Mouse (Mus musculus) neural tube, embryonic 15.5 days (tissue): ENCODE measurements around the gene Gm26727. TPM values are rescaled to one million over a fixed set of nuclear protein-coding genes. Genes with fewer than 3 reads are reported as not detected.
"Not testable (repeated sequence)": the region's sequence is repeated elsewhere in the genome, so short reads cannot be mapped to it uniquely, and the experiment has no call there.

Experiments used
- ATAC-seq: fragments of 200-750 bp; cut with Nextera tagmentation; 2 replicates; pipeline ENCODE4 v1.8.0; 2017; ENCODE audit warnings: mild to moderate bottlenecking, moderate TSS enrichment, moderate library complexity; ENCODE audit not compliant: low FRiP score
- H3K27ac ChIP-seq: fragments of 300-500 bp; sonication (generic); replicated peaks from 2 replicates; pipeline ENCODE4 v1.5.1; 2015; ENCODE audit warnings: mild to moderate bottlenecking, inconsistent platforms
- H3K27me3 ChIP-seq: fragments of 300-500 bp; sonication (generic); replicated peaks from 2 replicates; pipeline ENCODE4 v1.6.1; 2015; ENCODE audit warnings: inconsistent platforms
- H3K36me3 ChIP-seq: fragments of 300-500 bp; sonication (generic); 2 replicates; pipeline ENCODE4 v1.6.1; 2015; ENCODE audit warnings: inconsistent platforms
- H3K4me1 ChIP-seq: fragments of 300-500 bp; sonication (generic); 2 replicates; pipeline ENCODE4 v1.6.1; 2015; ENCODE audit warnings: inconsistent platforms
- H3K4me2 ChIP-seq: fragments of 300-500 bp; sonication (generic); 2 replicates; pipeline ENCODE4 v1.6.1; 2015; ENCODE audit warnings: inconsistent platforms, mild to moderate bottlenecking, moderate library complexity
- H3K4me3 ChIP-seq: fragments of 300-500 bp; sonication (generic); replicated peaks from 2 replicates; pipeline ENCODE4 v1.5.1; 2015; ENCODE audit warnings: mild to moderate bottlenecking, inconsistent platforms
- H3K9ac ChIP-seq: fragments of 300-500 bp; sonication (generic); replicated peaks from 2 replicates; pipeline ENCODE4 v1.6.1; 2015; ENCODE audit warnings: mild to moderate bottlenecking, inconsistent platforms
- H3K9me3 ChIP-seq: fragments of 300-500 bp; sonication (generic); replicated peaks from 2 replicates; pipeline ENCODE4 v1.6.1; 2016; ENCODE audit warnings: inconsistent platforms
- WGBS: fragments of 180-500 bp; shearing (Covaris S2); methylation state at CpG from one replicate; pipeline ENCODE4 v1.1.7; 2015; ENCODE audit warnings: mixed read lengths; 5-methylcytosine and 5-hydroxymethylcytosine counted together
- polyA plus RNA-seq: library from polyadenylated mRNA; unstranded; fragments of >200 nt; fragmentation: Nextera tagmentation; extraction: Ambion mirVana; gene quantifications from 2 replicates; pipeline ENCODE4 v1.2.1, GENCODE M21; 2015

Gm26727 gene
- polyA plus RNA-seq, result not detected in 2 replicates

DNA sequence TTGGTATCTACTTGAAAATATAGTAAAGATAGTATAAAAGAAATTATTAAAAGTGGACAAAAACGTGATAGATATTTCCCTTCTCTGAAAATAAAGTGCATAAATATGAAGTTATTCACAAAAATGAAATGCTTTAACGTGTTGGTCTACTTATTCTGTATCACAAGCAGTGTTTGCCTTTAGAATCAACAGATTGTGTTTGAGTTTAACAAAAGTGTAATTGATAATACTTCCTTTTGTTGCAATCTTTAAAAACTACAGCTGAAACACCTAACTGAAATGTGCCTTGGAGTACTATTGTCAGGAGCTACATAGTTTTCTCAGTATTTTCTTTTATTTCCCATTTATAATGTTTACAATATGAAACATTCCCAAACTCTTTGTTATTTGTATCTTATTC, at the start of gene Gm26727:
Gm26727 (minus strand) TSS at position 101 of the 400 bp plus-strand sequence.
- Histone ChIP-seq H3K27me3 (no peaks in the 10 kb centered on the region), H3K27ac (no peak within 1 kb of the TSS), H3K4me3 (no peak within 1 kb of the TSS), H3K9ac (no peak within 1 kb of the TSS), H3K4me2 (no peak within 1 kb of the TSS), H3K4me1 (no peaks in the 10 kb centered on the region), H3K36me3 (no peaks in the 10 kb centered on the region), H3K9me3 (no peaks in the 10 kb centered on the region)
- 65% methylated on average over 2 of the region's 2 CpGs for WGBS
- no peak for ATAC-seq

DNA sequence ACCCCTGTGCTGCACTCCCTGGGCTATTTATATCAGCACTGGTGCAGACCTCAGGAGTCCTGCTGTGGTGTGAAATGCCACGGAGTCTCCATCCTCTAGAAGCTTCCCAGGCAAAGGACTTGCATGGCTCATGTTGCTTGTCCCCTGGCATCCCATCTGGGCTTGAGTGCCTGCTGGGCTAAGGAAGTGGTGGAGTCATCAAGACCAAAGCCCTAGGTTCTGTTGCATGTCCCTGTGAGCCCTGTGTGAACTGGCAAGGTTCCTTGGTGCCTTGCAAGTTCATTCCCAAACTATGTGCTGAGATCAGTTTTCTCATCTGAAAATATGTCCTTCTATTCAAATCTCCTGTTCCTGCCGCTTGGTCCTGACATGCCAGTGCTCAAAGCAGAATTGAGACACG, 48.1 kb upstream of the Gm26727 start:
- WGBS, result 60% methylated on average over 3 of the region's 3 CpGs
- no peak overlapping the region for H3K4me3 ChIP-seq
- no peaks in the 10 kb centered on the region for H3K36me3 ChIP-seq
- no peaks in the 10 kb centered on the region for H3K4me1 ChIP-seq
- H3K9me3 ChIP-seq, result no peaks in the 10 kb centered on the region
- ATAC-seq, result no peak
- no peak overlapping the region for H3K9ac ChIP-seq
- H3K4me2 ChIP-seq, result no peak overlapping the region
- H3K27ac ChIP-seq, result no peak overlapping the region
- H3K27me3 ChIP-seq, result no peaks in the 10 kb centered on the region

DNA sequence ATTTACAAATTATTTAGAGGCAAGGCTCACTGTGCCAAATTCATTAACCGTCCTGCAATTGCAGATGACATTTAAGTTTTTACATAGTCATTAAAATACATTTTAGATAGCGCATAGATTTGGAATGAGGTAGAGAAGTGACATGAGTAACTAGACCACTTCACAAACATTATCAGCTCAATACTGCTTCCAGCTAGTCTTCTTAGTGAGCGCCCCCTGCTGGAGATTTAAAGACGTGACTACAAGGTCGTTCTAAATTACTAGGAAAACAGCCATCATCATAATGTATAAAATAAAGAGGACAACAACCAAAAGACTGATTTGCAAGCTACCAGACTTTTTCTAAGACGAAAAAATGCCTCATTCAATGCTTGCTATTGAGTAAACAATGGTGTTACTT, 44.8 kb upstream of the Gm26727 start:
- Histone ChIP-seq H3K27me3 (no peaks in the 10 kb centered on the region), H3K4me3 (no peak overlapping the region), H3K4me1 (no peaks in the 10 kb centered on the region), H3K9me3 (no peaks in the 10 kb centered on the region), H3K36me3 (no peaks in the 10 kb centered on the region), H3K9ac (no peak overlapping the region), H3K27ac (no peak overlapping the region), H3K4me2 (no peak overlapping the region)
- no peak for ATAC-seq
- WGBS, result 19% methylated on average over 6 of the region's 6 CpGs

DNA sequence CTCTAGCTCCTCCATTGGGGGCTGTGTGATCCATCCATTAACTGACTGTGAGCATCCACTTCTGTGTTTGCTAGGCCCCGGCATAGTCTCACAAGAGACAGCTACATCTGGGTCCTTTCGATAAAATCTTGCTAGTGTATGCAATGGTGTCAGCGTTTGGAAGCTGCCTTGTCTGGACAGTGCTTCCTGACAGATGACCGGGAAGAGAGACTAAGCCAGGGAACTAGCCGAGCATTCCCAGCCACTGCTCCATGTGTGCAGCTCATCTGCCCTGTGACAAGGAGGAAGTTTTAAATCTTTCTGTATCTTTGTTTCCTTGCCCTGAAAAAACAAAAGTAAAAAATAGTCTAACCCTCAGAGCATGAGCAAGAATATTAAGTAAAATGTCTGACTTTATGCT, 37.0 kb upstream of the Gm26727 start:
- H3K4me1 ChIP-seq, H3K27ac ChIP-seq, H3K9me3 ChIP-seq, H3K27me3 ChIP-seq, H3K4me3 ChIP-seq, H3K9ac ChIP-seq, H3K4me2 ChIP-seq, ATAC-seq, H3K36me3 ChIP-seq: not testable (repeated sequence)
- WGBS, result 80% methylated on average over 5 of the region's 5 CpGs

DNA sequence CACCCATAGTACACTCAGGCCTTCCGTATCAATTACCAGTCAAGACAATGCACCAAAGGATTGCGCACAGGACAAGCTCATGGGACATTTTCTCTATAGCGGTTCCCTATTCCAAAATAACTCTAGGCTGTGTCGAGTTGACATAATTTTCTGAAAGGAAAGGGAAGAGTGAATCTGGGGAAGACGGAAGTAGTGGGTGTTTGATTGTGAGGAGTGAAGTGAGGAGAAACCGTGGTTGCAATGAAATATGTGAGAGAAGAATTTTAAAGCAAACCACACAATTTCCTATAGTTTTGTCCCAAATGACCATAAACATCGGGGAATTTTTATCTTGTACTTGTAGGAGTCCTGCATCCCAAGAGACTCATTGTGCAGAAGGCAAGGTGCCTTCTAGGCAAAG, 34.1 kb upstream of the Gm26727 start:
- Histone ChIP-seq H3K9ac (no peak overlapping the region), H3K27me3 (no peaks in the 10 kb centered on the region), H3K36me3 (no peaks in the 10 kb centered on the region), H3K4me1 (no peaks in the 10 kb centered on the region), H3K4me2 (no peak overlapping the region), H3K9me3 (no peaks in the 10 kb centered on the region), H3K27ac (no peak overlapping the region), H3K4me3 (no peak overlapping the region)
- WGBS, result 90% methylated on average over 7 of the region's 7 CpGs
- ATAC-seq, result no peak

DNA sequence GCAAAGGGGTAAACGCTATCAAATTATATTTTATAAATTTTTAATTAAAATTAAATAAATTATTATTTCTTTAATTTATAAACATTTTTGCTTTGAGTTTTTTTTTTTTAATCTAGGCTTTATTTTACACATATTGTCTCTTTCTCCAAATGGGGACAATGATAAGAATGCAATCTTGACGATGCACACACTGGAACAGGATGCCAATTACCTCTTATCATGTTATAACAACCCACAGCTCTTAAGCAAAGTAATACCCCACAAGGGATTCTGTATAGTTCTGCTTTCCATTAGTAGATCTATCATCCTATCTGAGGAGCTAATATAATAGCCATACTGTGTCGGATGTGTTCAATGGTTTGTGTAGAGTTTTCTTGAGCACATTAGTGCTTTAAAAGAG, 27.9 kb upstream of the Gm26727 start:
- Histone ChIP-seq H3K27me3 (no peaks in the 10 kb centered on the region), H3K4me2 (no peak overlapping the region), H3K9ac (no peak overlapping the region), H3K4me3 (no peak overlapping the region), H3K9me3 (no peaks in the 10 kb centered on the region), H3K27ac (no peak overlapping the region), H3K4me1 (no peaks in the 10 kb centered on the region), H3K36me3 (no peaks in the 10 kb centered on the region)
- 69% methylated on average over 3 of the region's 3 CpGs for WGBS
- ATAC-seq, result no peak

DNA sequence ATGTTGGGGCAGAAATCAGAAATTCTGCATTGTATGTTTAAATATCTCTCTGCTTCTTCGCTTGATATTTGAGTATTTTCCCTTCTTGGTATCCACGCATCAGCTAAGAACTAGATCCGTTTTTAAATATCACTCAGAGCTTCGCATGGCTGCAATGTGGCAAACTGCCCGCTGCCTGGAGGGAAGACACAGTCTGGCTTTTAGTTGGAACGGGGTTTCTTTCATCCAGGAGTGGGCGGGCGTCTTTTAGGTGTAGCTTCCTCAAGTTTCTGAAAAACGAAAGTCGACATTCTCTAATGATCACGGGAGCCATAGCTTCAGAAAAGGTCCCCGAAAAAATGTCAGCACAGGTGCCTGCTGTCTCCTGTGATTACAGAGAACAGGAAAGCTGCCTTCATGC, 14.2 kb upstream of the Gm26727 start:
- 77% methylated on average over 12 of the region's 12 CpGs for WGBS
- ATAC-seq, result no peak
- no peak overlapping the region for H3K27ac ChIP-seq

DNA sequence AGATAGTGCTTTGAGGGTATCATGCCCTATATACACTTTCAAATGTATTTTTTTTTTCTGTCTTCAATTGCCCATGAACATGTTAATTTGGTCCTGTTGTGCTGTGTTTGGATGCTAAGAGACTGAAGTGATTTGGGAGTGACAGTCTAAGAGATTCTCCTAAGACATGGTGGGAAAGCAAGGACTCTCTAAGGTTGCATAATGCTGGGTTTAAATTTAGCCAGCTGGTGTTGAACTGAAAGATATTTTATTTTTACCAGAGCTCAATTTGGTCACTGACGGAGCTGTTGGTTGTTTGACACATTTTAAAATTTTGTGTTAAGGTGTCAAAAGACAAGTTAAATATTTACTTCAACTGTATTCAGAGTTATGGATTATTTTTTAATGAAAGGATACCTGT, 13.8 kb upstream of the Gm26727 start:
- Histone ChIP-seq H3K9ac (no peak overlapping the region), H3K4me3 (no peak overlapping the region), H3K9me3 (no peaks in the 10 kb centered on the region), H3K27ac (no peak overlapping the region), H3K27me3 (no peaks in the 10 kb centered on the region), H3K4me2 (no peak overlapping the region), H3K36me3 (no peaks in the 10 kb centered on the region), H3K4me1 (no peaks in the 10 kb centered on the region)
- 95% methylated on average over 1 of the region's 1 CpGs for WGBS
- ATAC-seq, result no peak

More for the DNA sequence above, 14.2 kb upstream of the Gm26727 start:
- H3K4me2 ChIP-seq, result no peak overlapping the region
- H3K36me3 ChIP-seq, result no peaks in the 10 kb centered on the region
- H3K4me3 ChIP-seq, result no peak overlapping the region
- no peaks in the 10 kb centered on the region for H3K9me3 ChIP-seq
- H3K27me3 ChIP-seq, result no peaks in the 10 kb centered on the region
- no peaks in the 10 kb centered on the region for H3K4me1 ChIP-seq
- H3K9ac ChIP-seq, result no peak overlapping the region

DNA sequence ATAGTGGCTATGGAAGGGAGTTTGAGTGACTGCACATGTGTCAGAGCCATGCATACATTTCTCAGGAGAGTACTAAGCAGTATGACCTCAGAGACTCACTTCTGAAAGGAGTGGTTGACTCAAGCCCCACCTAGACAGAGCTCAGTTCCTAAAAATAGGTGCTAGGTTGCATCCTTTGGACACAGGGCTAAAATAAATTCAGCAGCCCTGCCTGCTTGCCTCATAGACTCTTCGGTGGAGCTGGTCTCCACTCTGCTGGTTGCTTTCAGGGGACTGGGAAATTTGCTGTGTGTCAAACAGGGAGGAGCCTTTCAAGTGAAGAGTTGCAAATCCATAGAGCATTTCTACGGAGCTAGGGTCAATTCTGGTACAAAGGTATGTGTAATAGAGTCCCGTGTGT, 12.8 kb upstream of the Gm26727 start, which contains the start of gene Xirp2:
Xirp2 (plus strand) TSS at position 223 of the 400 bp plus-strand sequence.
- H3K27me3 ChIP-seq, result no peaks in the 10 kb centered on the region
- H3K4me1 ChIP-seq, result no peaks in the 10 kb centered on the region
- H3K4me3 ChIP-seq, result no peak within 1 kb of the TSS
- no peaks in the 10 kb centered on the region for H3K9me3 ChIP-seq
- no peak within 1 kb of the TSS for H3K4me2 ChIP-seq
- H3K27ac ChIP-seq, result no peak within 1 kb of the TSS
- H3K9ac ChIP-seq, result no peak within 1 kb of the TSS
- 81% methylated on average over 3 of the region's 3 CpGs for WGBS
- no peaks in the 10 kb centered on the region for H3K36me3 ChIP-seq
- ATAC-seq, result no peak

DNA sequence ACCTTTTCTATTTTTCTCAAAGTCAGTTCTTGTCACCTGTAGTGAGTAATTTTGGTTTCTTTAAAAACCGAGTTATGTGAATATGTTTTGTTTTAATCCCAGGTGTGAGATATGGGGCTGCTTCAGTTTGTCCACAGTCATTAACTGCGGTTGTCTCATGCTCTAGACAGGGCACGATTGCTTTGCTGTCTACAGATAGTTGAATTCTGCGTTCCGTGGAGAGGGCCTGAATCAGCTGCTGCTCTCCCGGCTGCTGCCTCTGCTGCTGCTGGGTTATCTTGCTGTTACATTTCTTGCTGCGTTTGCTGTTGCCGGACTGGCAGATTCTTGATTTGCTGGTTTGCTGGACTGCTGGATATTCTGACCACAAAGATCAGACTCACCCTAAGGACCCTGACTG, 5.3 kb upstream of the Gm26727 start:
- 91% methylated on average over 8 of the region's 8 CpGs for WGBS
- H3K36me3 ChIP-seq, result no peaks in the 10 kb centered on the region
- H3K9me3 ChIP-seq, result no peaks in the 10 kb centered on the region
- H3K27ac ChIP-seq, result no peak overlapping the region
- H3K4me1 ChIP-seq, result no peaks in the 10 kb centered on the region
- no peak for ATAC-seq
- H3K27me3 ChIP-seq, result no peaks in the 10 kb centered on the region
- no peak overlapping the region for H3K9ac ChIP-seq
- H3K4me3 ChIP-seq, result no peak overlapping the region
- H3K4me2 ChIP-seq, result no peak overlapping the region

DNA sequence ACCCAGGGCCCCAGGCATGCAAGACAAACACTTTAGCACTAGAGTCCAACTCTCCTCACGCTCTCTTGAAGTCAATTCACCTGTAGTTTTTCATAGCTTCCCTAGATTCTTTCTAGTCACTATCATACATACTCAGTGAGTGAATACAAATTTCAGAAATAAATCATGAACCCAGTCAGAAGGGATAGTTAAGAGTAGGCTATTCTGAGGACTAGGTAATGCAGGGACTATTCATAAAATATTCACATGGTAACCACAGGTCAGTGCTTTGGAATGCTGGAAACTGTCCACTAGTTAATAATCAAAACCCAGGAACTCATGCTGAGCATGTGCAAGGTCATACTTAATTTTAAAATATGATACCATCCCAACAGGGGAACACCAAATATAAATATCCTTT, 10.2 kb downstream of the Gm26727 start:
- H3K27ac ChIP-seq, result no peak overlapping the region
- H3K4me2 ChIP-seq, result no peak overlapping the region
- no peaks in the 10 kb centered on the region for H3K27me3 ChIP-seq
- no peaks in the 10 kb centered on the region for H3K4me1 ChIP-seq
- H3K9ac ChIP-seq, result no peak overlapping the region
- WGBS, result 90% methylated on average over 1 of the region's 1 CpGs
- no peaks in the 10 kb centered on the region for H3K36me3 ChIP-seq
- no peak overlapping the region for H3K4me3 ChIP-seq
- no peaks in the 10 kb centered on the region for H3K9me3 ChIP-seq
- ATAC-seq, result no peak

DNA sequence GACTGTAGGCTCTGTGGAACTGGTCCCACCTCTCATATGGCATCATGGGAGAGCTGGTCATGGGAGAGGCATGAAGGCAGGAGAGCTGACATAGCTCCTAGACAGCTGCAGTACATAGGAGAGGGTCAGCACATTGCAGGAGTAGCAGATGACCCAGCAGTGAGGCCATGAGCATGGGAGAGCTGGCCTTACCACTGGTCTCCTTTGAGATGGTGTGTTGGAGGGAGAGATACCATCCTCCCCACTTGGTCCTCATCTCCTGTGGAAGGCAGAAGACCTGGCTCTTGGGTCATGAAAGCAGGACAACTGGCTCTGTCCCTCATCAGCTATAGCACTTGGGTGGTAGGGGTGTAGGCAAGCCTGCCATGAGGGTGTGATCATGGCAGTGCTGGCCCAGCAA, 12.1 kb downstream of the Gm26727 start:
- H3K36me3 ChIP-seq, result no peaks in the 10 kb centered on the region
- no peak overlapping the region for H3K27ac ChIP-seq
- H3K4me3 ChIP-seq, result no peak overlapping the region
- no peak for ATAC-seq
- H3K9me3 ChIP-seq, result no peaks in the 10 kb centered on the region
- no peak overlapping the region for H3K9ac ChIP-seq
- H3K27me3 ChIP-seq, result no peaks in the 10 kb centered on the region
- no peaks in the 10 kb centered on the region for H3K4me1 ChIP-seq
- H3K4me2 ChIP-seq, result no peak overlapping the region

DNA sequence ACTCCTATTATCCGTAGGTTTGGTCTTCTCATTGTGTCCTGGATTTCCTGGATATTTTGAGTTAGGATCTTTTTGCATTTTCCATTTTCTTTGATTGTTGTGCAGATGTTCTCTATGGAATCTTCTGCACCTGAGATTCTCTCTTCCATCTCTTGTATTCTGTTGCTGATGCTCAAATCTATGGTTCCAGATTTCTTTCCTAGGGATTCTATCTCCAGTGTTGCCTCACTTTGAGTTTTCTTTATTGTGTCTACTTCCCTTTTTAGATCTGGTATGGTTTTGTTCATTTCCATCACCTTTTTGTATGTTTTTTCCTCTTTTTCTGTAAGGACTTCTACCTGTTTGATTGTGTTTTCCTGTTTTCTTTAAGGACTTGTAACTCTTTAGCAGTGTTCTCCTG, 19.6 kb downstream of the Gm26727 start, which contains the start of gene Gm21830:
Gm21830 (plus strand) TSS at position 301 of the 400 bp plus-strand sequence.
- H3K9me3 ChIP-seq, H3K27me3 ChIP-seq, H3K36me3 ChIP-seq, H3K4me3 ChIP-seq, H3K4me1 ChIP-seq, H3K27ac ChIP-seq, H3K9ac ChIP-seq, H3K4me2 ChIP-seq, ATAC-seq: not testable (repeated sequence)
- no CpG with 5 or more reads among the region's 1 CpGs for WGBS
